Mouse (Mus musculus): ENCODE results near the gene Myo1d.
"Not testable (repeated sequence)": the region's sequence is repeated elsewhere in the genome, so short reads cannot be mapped to it uniquely, and the experiment has no call there.

The Myo1d gene

DNA sequence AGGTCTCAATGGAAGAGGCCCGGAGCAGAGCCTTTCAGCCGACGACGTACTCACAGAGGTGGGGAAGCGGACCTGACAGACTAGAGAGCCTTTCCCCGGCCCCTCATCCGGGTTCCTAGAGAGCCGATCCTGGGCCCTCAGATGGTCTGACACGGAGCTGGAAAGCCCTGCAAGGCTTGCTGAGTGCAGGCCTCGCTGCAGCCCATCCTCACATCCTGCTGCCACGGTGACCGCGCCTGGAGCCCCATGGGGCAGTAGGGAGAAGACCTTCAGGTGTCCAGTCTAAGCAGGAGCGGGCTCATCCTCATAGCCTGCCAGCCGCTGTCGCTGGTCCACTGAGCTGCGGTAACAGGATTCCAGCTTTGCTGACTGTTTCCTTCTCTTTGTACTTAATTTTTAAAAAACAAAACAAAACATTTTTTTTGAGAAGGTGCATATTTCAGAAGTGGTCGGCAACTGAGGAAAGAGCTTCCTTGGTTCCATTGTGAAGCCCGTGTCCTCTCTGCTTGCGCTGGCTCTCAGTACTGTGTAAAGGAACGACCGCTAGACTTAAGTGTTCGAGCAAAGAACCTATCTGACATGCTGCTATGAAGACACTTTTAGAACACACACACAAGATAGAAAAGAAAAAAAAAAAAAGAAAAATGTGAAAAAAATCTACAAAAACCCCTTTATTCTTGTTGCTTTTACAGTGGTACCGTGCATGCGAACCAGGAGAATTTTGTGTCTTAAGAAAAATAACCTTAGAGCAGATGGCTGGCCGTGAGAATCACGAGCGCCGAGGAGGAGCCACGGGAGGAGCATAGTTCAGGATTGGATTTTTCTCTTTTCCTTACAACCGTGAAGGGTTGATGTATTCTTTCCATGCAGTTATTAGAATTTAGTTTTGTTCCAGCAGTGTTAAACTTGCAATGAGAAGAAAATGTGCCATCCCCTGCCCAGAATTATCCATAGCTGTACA, 299.6 kb downstream of the Myo1d start:
- in situ Hi-C loops (cut with MboI; ENCODE audit: low pct_unique_long_range_greater_than_20kb in 1 of 2, low sequenced_read_pairs in 2 of 2, unreplicated experiment in 1 of 2), result no loop called here

DNA sequence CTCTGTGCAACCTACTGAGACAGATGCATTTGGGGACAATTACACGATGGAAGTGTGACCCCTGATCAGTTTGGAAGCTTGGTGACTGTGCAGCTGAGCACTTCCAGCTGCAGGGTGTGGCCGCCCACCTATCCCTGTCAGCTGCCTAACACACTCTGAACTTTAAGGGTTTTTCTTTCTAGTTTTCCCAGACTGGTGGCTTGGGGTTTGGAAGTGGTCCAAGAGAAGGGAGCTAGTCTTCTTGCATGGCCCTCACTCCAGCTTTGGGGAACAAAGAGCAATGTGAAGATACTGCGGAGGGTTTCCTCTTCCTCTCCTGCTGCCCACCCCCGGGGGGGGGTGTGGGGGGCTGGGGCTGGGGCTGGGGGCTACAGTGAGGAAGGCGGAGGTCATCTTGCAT, 300.4 kb downstream of the Myo1d start:
- in situ Hi-C loops (cut with MboI; ENCODE audit: low pct_unique_long_range_greater_than_20kb in 1 of 2, low sequenced_read_pairs in 2 of 2, unreplicated experiment in 1 of 2), result no loop called here

DNA sequence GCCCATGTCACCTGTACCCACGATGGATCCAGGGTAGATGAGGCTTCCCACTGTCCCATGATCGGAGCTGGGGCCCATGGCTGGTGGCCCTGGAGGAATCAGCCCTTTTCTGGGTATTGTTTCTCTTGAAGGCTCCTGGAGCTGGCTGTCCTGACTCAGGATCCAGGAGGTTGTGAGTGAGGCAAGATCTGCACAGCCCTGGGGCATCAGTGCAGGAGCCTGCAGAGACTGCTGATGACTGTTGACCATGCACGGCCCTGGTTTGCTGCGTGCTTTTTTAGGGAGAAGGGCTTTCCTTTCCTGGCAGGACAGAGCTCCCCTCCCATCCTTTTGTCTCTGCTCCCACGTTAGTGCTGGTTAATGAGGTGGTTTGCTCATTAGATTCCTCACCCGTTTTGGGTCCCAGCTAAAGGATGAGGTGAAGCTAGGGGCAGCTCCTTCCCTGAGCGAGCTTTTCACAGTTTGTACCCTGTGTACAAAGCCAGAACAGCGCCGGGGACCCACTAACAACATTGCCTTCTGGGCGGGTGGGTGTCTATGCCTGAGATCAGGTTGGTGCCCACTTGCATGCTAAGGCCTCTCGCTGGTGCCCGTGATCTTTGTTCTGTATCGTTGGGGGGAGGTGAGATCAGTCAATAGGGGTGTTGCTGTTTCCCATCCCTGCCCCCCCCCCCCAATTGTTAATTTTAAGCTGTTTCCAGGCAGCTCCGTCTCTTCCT, 301.0 kb downstream of the Myo1d start:
- in situ Hi-C loops (cut with MboI; ENCODE audit: low pct_unique_long_range_greater_than_20kb in 1 of 2, low sequenced_read_pairs in 2 of 2, unreplicated experiment in 1 of 2), result no loop called here

DNA sequence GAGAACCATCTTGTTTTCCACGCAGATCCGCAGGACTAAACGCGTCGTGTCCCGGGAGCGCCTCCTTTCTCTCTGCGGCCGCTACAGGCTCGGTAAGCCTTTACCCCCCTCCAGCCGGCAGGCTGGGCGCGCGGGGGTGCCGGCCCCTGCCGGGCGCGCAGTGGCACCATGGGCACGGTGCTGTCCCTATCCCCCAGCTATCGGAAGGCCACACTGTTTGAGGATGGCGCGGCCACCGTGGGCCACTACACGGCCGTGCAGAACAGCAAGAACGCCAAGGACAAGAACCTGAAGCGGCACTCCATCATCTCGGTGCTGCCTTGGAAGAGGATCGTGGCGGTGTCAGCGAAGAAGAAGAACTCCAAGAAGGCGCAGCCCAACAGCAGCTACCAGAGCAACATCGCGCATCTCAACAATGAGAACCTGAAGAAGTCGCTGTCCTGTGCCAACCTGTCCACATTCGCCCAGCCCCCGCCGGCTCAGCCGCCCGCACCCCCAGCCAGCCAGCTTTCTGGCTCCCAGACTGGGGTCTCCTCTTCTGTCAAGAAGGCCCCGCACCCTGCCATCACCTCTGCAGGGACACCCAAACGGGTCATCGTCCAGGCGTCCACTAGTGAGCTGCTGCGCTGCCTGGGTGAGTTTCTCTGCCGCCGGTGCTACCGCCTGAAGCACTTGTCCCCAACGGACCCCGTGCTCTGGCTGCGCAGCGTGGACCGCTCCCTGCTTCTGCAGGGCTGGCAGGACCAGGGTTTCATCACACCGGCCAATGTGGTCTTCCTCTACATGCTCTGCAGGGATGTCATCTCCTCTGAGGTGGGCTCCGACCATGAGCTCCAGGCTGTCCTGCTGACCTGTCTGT, 302.3 kb downstream of the Myo1d start:
- in situ Hi-C loops (cut with MboI; ENCODE audit: low pct_unique_long_range_greater_than_20kb in 1 of 2, low sequenced_read_pairs in 2 of 2, unreplicated experiment in 1 of 2), result no loop called here

DNA sequence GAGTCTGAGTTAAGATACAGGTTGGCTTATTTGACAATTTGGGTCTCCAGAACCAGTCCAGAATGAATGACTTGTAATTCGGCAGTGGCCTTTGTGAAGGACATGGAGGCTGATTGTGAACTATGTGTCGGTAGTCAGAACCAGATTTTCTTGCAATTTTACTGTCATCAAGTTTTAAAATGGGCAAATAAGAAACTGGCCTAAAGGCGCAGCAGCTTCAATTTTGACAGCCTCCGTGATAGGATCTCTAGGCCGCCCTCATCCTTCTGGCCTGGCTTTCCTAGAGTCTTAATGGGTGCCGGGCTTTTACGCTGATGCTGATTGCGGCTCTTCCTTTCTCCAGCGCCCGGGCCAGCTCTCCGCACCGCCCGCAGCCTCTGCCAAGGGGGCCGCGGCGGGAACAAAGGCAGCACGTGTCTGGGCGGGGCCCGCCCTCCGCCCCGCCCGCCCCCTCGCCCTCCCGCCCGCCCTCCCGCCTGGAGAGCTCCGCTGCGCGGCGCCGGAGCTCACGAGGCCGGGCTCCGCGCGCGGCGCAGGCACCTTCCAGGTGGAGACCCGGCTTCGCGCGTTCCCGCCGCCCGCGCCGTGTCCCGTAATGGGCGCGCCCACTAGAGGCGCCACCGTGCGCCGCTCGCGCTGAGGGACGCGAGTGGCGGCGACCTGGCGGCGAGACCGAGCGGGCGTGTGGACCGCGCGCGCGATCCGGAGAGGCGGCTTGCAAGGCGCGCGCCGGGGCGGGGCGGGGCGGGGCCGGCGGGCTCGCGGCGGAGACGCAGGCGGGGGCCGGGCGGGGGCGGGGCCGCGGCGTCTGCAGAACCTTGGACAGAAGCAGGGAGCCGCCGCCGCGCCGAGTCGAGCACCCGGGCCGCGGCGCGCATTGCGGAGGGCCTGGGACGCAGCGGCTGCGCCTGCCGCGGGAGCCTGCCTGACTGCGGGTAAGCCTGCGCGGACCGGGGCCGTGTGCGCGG, 303.3 kb downstream of the Myo1d start, which contains the start of gene Cdk5r1:
Cdk5r1 (plus strand) TSS at position 802 of the 968 bp plus-strand sequence.
- in situ Hi-C loops (cut with MboI; ENCODE audit: low pct_unique_long_range_greater_than_20kb in 1 of 2, low sequenced_read_pairs in 2 of 2, unreplicated experiment in 1 of 2), result no loop called here

DNA sequence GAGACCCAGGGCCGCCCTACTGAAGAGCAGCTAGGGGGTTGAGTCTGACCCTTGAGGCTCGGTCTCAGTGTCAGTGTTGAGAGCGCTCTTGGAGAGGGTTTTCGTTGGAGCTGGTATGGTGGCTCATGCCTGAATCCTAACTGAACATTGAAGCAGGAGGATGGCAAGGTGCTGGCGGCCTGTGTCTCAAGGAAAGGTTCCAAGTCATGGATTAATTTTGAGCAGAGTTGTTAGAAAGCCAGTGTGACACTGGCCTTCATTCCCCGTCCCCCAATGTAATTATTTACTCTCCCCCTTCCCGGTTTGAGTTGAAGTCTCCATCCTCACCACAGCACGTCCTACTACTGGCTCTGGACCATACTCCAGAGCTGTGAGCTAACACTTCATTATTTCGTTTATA, 304.3 kb downstream of the Myo1d start:
- in situ Hi-C loops (cut with MboI; ENCODE audit: low pct_unique_long_range_greater_than_20kb in 1 of 2, low sequenced_read_pairs in 2 of 2, unreplicated experiment in 1 of 2), result no loop called here

DNA sequence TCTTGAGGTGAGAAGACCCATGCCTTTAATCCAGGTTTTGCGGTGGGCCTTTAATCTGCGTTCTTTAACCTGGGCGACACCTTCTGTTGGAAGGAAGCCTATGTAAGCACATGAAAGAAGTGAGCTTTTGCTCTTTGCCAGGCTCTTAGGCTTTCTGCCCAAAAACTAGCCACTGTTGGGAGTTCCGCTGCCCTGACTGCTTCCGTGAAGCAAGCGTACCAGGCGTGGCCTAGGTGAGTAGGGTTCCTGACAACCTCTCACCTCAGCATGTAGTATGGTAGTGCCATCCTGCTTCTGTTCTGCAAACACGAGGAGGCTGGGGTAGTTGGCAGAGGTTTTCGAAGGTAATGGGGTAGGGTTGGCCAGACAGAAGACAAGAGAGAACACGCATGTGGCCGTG, 305.0 kb downstream of the Myo1d start:
- in situ Hi-C loops (cut with MboI; ENCODE audit: low pct_unique_long_range_greater_than_20kb in 1 of 2, low sequenced_read_pairs in 2 of 2, unreplicated experiment in 1 of 2), result no loop called here

DNA sequence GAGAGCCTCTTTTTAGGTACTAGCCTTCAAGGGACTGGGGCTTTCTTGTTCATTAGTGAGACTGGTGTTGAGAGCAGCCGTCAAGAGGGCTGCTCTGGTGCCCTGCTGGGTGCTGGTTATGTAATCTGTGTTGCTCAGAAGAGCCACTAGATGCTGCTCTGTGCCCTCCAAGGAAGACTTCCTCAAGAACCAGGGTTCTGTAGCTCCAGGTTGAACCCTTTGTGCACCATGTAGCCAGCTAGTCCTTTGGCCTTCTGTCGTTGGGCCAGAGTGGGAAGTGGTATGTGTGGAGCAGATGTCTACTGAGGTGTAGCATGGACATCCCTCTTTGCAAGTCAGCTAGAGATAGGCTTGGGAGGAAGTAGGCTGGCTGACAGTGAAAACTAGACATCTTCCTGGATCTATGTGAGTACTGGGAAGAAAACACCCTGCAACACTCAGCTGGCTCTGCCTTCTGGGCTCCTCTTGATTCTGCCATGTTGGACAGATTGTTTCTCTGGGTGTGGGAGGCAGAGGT, 305.6 kb downstream of the Myo1d start:
- in situ Hi-C loops (cut with MboI; ENCODE audit: low pct_unique_long_range_greater_than_20kb in 1 of 2, low sequenced_read_pairs in 2 of 2, unreplicated experiment in 1 of 2), result no loop called here

DNA sequence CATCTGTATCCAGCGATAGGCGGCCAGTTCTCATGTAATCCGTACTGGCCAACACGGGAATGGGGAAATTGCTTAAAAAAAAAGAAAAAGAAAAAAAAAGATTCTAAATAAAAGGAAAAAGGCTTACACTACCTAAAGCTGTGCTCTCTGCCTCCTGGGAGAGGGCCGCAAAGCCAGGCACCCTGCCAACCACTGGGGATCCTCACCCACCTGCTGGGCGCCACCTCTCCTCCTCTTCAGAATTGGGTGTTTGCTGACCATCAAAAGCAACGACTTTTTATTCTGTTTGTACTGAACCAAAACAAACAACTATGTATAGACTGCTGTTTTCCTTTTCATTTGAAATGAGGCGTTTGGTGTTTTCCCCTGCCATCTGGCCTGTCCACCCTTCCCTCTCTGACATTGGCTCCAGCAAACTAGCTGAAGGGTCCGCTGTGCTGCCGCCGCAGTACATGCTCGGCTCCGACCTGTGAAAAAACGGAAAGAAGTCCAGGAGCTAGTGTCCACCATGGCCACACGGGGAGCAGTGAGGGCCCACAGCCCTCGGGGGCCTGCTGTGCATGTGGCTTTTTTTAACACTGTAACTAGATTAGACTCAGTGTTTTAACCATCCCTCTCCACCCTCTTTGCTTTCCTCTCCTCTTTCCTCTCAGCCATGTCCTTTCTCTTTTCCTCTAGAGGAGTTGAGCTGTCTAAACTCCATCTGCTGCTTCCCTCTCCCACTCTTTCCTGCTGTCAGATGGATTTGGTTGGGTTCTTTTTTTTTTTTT, 307.8 kb downstream of the Myo1d start:
- in situ Hi-C loops (cut with MboI; ENCODE audit: low pct_unique_long_range_greater_than_20kb in 1 of 2, low sequenced_read_pairs in 2 of 2, unreplicated experiment in 1 of 2), result no loop called here

DNA sequence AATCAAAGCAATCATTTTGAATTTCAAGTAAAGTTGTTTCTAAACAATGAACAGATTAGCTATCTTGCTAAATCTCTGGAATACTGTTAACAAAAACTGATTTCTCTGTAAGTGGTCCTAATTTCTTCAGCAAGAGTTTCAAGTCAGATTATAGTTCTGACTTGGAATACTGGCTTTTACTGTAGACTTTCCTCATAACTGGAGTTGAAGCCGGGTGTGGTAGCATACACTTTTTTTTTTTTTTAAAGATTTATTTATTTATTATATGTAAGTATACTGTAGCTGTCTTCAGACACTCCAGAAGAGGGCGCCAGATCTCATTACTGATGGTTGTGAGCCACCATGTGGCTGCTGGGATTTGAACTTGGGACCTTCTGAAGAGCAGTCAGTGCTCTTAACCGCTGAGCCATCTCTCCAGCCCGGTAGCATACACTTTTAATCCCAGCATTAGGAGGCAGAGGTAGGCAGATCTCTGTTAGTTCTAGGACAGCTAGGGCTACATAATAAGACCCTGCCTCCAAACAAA, 316.2 kb downstream of the Myo1d start:
- in situ Hi-C loops (cut with MboI; ENCODE audit: low pct_unique_long_range_greater_than_20kb in 1 of 2, low sequenced_read_pairs in 2 of 2, unreplicated experiment in 1 of 2), result not testable (repeated sequence)

DNA sequence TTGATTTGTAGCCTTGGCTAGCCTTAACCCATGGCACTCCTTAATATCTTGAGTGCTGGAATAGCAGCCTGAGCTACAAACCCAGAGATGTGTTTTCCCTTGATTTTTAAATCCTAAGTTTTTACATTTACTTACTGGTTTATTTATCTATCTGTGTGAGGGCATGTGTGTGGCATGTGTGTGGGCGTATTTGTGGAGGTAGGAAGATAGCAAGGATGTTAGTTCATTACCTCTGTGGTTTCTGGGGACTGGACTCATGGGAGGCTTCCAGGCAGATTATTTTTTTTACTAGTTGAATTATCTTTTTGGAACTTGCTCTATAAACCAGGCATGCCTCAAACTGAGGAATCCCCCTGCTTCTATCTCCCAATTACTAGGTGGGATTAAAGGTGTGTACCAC, 326.6 kb downstream of the Myo1d start:
- in situ Hi-C loops (cut with MboI; ENCODE audit: low pct_unique_long_range_greater_than_20kb in 1 of 2, low sequenced_read_pairs in 2 of 2, unreplicated experiment in 1 of 2), result no loop called here

DNA sequence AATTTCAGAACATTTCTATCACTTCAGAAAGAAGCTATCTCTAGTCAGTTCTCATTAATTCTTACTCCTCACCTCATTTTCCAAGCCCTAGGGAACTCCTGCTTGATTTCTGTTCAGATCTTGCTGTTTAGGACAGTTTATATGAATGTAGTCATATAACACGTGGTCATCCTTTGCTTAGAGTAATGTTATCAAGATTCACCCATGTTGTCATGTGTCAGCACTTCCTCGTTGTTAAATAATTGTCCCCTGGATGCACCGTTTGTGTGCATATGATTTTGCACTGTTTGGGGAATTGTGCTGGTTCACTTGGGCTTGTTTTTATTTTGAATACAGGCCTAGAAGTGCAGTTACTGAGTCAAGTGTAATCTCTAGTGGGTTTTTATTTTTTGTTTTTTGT, 327.6 kb downstream of the Myo1d start:
- in situ Hi-C loops (cut with MboI; ENCODE audit: low pct_unique_long_range_greater_than_20kb in 1 of 2, low sequenced_read_pairs in 2 of 2, unreplicated experiment in 1 of 2), result no loop called here

DNA sequence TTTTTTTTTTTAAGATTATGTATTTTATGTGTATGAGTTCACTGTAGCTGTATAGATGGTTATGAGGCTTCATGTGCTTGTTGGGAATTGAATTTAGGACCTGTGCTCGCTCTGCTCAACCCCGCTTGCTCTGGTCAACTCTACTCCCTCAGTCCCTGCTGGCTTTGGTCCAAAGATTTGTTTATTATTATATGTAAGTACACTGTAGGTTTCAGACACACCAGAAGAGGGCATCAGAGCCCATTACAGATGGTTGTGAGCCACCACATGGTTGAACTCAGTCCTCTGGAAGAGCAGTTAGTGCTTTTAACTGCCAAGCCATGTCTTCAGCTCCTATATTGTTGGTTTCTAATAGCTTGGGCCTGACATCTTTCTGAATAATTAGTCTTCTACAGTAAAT, 330.0 kb downstream of the Myo1d start:
- in situ Hi-C loops (cut with MboI; ENCODE audit: low pct_unique_long_range_greater_than_20kb in 1 of 2, low sequenced_read_pairs in 2 of 2, unreplicated experiment in 1 of 2), result no loop called here

DNA sequence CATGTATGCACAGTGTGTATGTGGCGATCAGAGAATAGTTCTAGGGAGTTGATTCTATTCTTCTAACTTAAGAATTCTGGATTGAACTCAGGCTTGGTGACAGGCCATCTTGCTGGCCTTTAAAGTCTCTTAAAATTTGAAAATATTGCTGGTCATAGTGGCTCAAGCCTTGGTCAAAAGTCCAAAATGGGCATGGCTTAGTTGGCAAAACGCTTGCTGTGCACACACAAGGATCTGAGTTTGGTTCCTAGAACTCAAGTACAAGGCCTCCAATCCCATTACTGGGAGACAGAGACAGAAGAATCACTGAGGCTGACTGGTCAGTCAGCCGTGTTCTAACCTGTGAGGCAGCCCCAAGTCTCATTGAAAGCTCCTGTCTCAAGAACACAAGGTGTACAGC, 332.9 kb downstream of the Myo1d start:
- in situ Hi-C loops (cut with MboI; ENCODE audit: low pct_unique_long_range_greater_than_20kb in 1 of 2, low sequenced_read_pairs in 2 of 2, unreplicated experiment in 1 of 2), result no loop called here
